Mouse (Mus musculus): ENCODE measurements around the gene Dip2b.

GRCm38 (mm10) chr15:100042048-100042400 lies 3.6 kb downstream of the Dip2b start:
- no peak for TF ChIP-seq CTCF (IDR thresholded peaks at IDR 0.05; ENCODE audit: control insufficient read depth, insufficient read depth, low read length)
- TF ChIP-seq POLR2A (IDR thresholded peaks at IDR 0.05; ENCODE audit: borderline replicate concordance, control insufficient read depth, low read depth, low read length) = no peak
